In genomic region chr13:113794705-113795655, GRCm38 (mm10) we compare ENCODE assay signal across 8 mouse cellular contexts. TPM values are rescaled to one million over a fixed set of nuclear protein-coding genes. Genes with fewer than 3 reads are reported as not detected.
DNase-seq lines count a peak whose midpoint lies in the region; ATAC-seq and TF ChIP-seq lines count a peak whose summit lies in the region.

No protein-coding gene starts in this region.

- peak; percentile 57 for DNase-seq in MEL (ENCODE audit: low read depth, low spot score)
- peak; percentile 27 for DNase-seq in heart, postnatal 0 days (ENCODE audit: low spot score)
- peak; percentile 11 for DNase-seq in large intestine, adult 2 months (ENCODE audit: low read depth, low spot score)
- peak; percentile 68 for DNase-seq in lung, embryonic 14.5 days
- DNase-seq in urinary bladder, postnatal 36 days (ENCODE audit: low spot score in 2 of 2) = peak; percentile 48 to 51

- TF ChIP-seq EP300 in MEL (IDR thresholded peaks at IDR 0.05; ENCODE audit: low read depth in 1 of 2, low read length in 2 of 2) = no peak
- TF ChIP-seq EP300 in heart, postnatal 0 days (IDR thresholded peaks at IDR 0.05; ENCODE audit: low read depth) = no peak

- ATAC-seq in erythroid progenitor cell, adult 5-6 weeks (replicated peaks; ENCODE audit: low FRiP score, poor library complexity, severe bottlenecking) = peak; percentile 63
- ATAC-seq in heart, postnatal 0 days (ENCODE audit: insufficient read depth, low read depth) = peak; percentile 24
- ATAC-seq in lung, embryonic 14.5 days (ENCODE audit: insufficient read depth) = peak; percentile 37
- ATAC-seq in neural tube, embryonic 15.5 days (ENCODE audit: low FRiP score) = peak; percentile 70

- peak overlapping the region; percentile 84 to 94 for H3K4me3 ChIP-seq in MEL (ENCODE audit: control insufficient read depth in 1 of 2, insufficient read depth in 1 of 2, low read depth in 2 of 2, low read length in 2 of 2)
- peak overlapping the region; percentile 56 for H3K4me3 ChIP-seq in bone marrow, adult 2 months (replicated peaks; ENCODE audit: control insufficient read depth, low read depth, low read length)
- peak overlapping the region; percentile 90 for H3K4me3 ChIP-seq in heart, postnatal 0 days (ENCODE audit: low read depth, low read length)
- H3K4me3 ChIP-seq in lung, embryonic 14.5 days (ENCODE audit: low read depth, low read length) = peak overlapping the region; percentile 79
- peak overlapping the region; percentile 86 for H3K4me3 ChIP-seq in neural tube, embryonic 15.5 days (replicated peaks)

- peak overlapping the region; percentile 69 for H3K4me2 ChIP-seq in heart, postnatal 0 days (ENCODE audit: low read depth, low read length)
- peak overlapping the region; percentile 84 for H3K4me2 ChIP-seq in lung, embryonic 14.5 days
- H3K4me2 ChIP-seq in neural tube, embryonic 15.5 days = peak overlapping the region; percentile 76

- no peaks in the 10 kb centered on the region for H3K27me3 ChIP-seq in MEL (ENCODE audit: control insufficient read depth in 1 of 2, insufficient read depth in 2 of 2, low read length in 2 of 2)
- H3K27me3 ChIP-seq in heart, postnatal 0 days (ENCODE audit: control insufficient read depth, insufficient read depth, low read length) = no peaks in the 10 kb centered on the region
- H3K27me3 ChIP-seq in lung, embryonic 14.5 days (ENCODE audit: insufficient read depth, low read length) = no peaks in the 10 kb centered on the region
- no peaks in the 10 kb centered on the region for H3K27me3 ChIP-seq in neural tube, embryonic 15.5 days (replicated peaks)

- peaks cover 0 to 21% of the 10 kb centered on the region in 2 experiments; a peak in 2 of 4 replicates for H3K36me3 ChIP-seq in MEL (ENCODE audit: control insufficient read depth in 1 of 2, insufficient read depth in 2 of 2, low read length in 2 of 2)
- no peaks in the 10 kb centered on the region for H3K36me3 ChIP-seq in heart, postnatal 0 days (replicated peaks; ENCODE audit: control insufficient read depth, insufficient read depth, low read length)
- no peaks in the 10 kb centered on the region for H3K36me3 ChIP-seq in lung, embryonic 14.5 days (ENCODE audit: insufficient read depth)
- no peaks in the 10 kb centered on the region for H3K36me3 ChIP-seq in neural tube, embryonic 15.5 days

- no peak for TF ChIP-seq RAD21 in MEL (IDR thresholded peaks at IDR 0.05; ENCODE audit: low read depth, low read length)

- TF ChIP-seq POLR2A in MEL (IDR thresholded peaks at IDR 0.05; ENCODE audit: control insufficient read depth in 1 of 2, insufficient read depth in 1 of 2, low read depth in 1 of 2, low read length in 2 of 2, poor library complexity in 1 of 2) = no peak; a peak in 1 of 4 replicates
- TF ChIP-seq POLR2A in bone marrow, adult 2 months (IDR thresholded peaks at IDR 0.05; ENCODE audit: borderline replicate concordance, control insufficient read depth, low read depth, low read length) = no peak

- TF ChIP-seq CTCF in MEL (IDR thresholded peaks at IDR 0.05 in 2 of 3, conservative IDR thresholded peaks at IDR 0.05 in 1 of 3; ENCODE audit: control insufficient read depth in 1 of 3, insufficient read depth in 1 of 3, low read depth in 2 of 3, low read length in 3 of 3, poor library complexity in 1 of 3, severe bottlenecking in 1 of 3) = no peak
- TF ChIP-seq CTCF in bone marrow, adult 2 months (IDR thresholded peaks at IDR 0.05; ENCODE audit: control insufficient read depth, insufficient read depth, low read length) = no peak
- TF ChIP-seq CTCF in heart, postnatal 0 days (IDR thresholded peaks at IDR 0.05; ENCODE audit: low read depth) = no peak
- TF ChIP-seq CTCF in lung, embryonic 14.5 days (IDR thresholded peaks at IDR 0.05; ENCODE audit: low read depth) = no peak

- H3K27ac ChIP-seq in MEL (ENCODE audit: control insufficient read depth, low read depth, low read length) = peak overlapping the region; percentile 76
- peak overlapping the region; percentile 53; the same call in 1 of the 2 replicates for H3K27ac ChIP-seq in bone marrow, adult 2 months (ENCODE audit: control insufficient read depth, insufficient read depth, low read depth, low read length, poor library complexity)
- peak overlapping the region; percentile 86 for H3K27ac ChIP-seq in heart, postnatal 0 days (ENCODE audit: low read depth)
- H3K27ac ChIP-seq in lung, embryonic 14.5 days (ENCODE audit: low read depth) = peak overlapping the region; percentile 92
- H3K27ac ChIP-seq in neural tube, embryonic 15.5 days (replicated peaks) = peak overlapping the region; percentile 96

- 3% methylated on average over 52 of the region's 52 CpGs for WGBS in bone marrow, adult 2 months
- WGBS in heart, postnatal 0 days = 1% methylated on average over 52 of the region's 52 CpGs
- WGBS in large intestine, adult 2 months = 2% methylated on average over 52 of the region's 52 CpGs
- WGBS in lung, embryonic 14.5 days = under 1% methylated on average over 52 of the region's 52 CpGs
- 2% methylated on average over 52 of the region's 52 CpGs for WGBS in neural tube, embryonic 15.5 days

- no peaks in the 10 kb centered on the region for H3K9me3 ChIP-seq in MEL (replicated peaks; ENCODE audit: insufficient read depth, low read length)
- H3K9me3 ChIP-seq in heart, postnatal 0 days (replicated peaks; ENCODE audit: control insufficient read depth, low read length) = no peaks in the 10 kb centered on the region
- no peaks in the 10 kb centered on the region for H3K9me3 ChIP-seq in lung, embryonic 14.5 days (ENCODE audit: low read depth, low read length)
- H3K9me3 ChIP-seq in neural tube, embryonic 15.5 days (replicated peaks) = no peaks in the 10 kb centered on the region

- peak overlapping the region; percentile 84 for H3K9ac ChIP-seq in MEL (ENCODE audit: control insufficient read depth, low read depth, low read length, poor library complexity, severe bottlenecking)
- peak overlapping the region; percentile 82 for H3K9ac ChIP-seq in heart, postnatal 0 days (replicated peaks; ENCODE audit: low read depth, low read length)
- H3K9ac ChIP-seq in lung, embryonic 14.5 days = peak overlapping the region; percentile 93
- H3K9ac ChIP-seq in neural tube, embryonic 15.5 days (replicated peaks) = peak overlapping the region; percentile 95

- H3K79me2 ChIP-seq in MEL (ENCODE audit: control insufficient read depth, insufficient read depth, low read length, poor library complexity) = peaks cover 15% of the 10 kb centered on the region

- peaks cover 2 to 20% of the 10 kb centered on the region in 2 experiments for H3K4me1 ChIP-seq in MEL (ENCODE audit: control insufficient read depth in 1 of 2, insufficient read depth in 2 of 2, low read length in 2 of 2)
- H3K4me1 ChIP-seq in bone marrow, adult 2 months (ENCODE audit: control insufficient read depth, insufficient read depth, low read length) = peaks cover 1% of the 10 kb centered on the region; the same call in 1 of the 2 replicates
- H3K4me1 ChIP-seq in heart, postnatal 0 days (ENCODE audit: control insufficient read depth, insufficient read depth) = peaks cover 14% of the 10 kb centered on the region
- H3K4me1 ChIP-seq in lung, embryonic 14.5 days (ENCODE audit: insufficient read depth) = peaks cover 13% of the 10 kb centered on the region
- peaks cover 24% of the 10 kb centered on the region for H3K4me1 ChIP-seq in neural tube, embryonic 15.5 days

TF ChIP-seq in MEL, 35 proteins besides CTCF, POLR2A, EP300 and RAD21 (continues in another document):
- TF ChIP-seq TAL1 (IDR thresholded peaks at IDR 0.05; ENCODE audit: low read length) (no peak), GATA1 (IDR thresholded peaks at IDR 0.05; ENCODE audit: low read depth, low read length) (no peak), NRF1 (IDR thresholded peaks at IDR 0.05; ENCODE audit: insufficient read depth, low read depth, low read length, poor library complexity, severe bottlenecking) (no peak; the same call in 1 of the 2 replicates), ZMIZ1 (IDR thresholded peaks at IDR 0.05; ENCODE audit: low read depth, low read length) (no peak), POLR2AphosphoS2 (IDR thresholded peaks at IDR 0.05; ENCODE audit: low read length) (no peak), ZKSCAN1 (IDR thresholded peaks at IDR 0.05; ENCODE audit: low read depth, low read length) (no peak), MAX (IDR thresholded peaks at IDR 0.05; ENCODE audit: low read length) (no peak; the same call in 1 of the 2 replicates), BHLHE40 (IDR thresholded peaks at IDR 0.05; ENCODE audit: borderline replicate concordance, low read depth, low read length) (no peak), ETS1 (IDR thresholded peaks at IDR 0.05; ENCODE audit: low read depth, low read length) (no peak), MAZ (IDR thresholded peaks at IDR 0.05; ENCODE audit: low read depth, low read length) (no peak), E2F4 (IDR thresholded peaks at IDR 0.05; ENCODE audit: borderline replicate concordance, low read depth, low read length) (no peak), NELFE (IDR thresholded peaks at IDR 0.05; ENCODE audit: low read depth, low read length) (no peak), USF2 (IDR thresholded peaks at IDR 0.05; ENCODE audit: borderline replicate concordance in 1 of 2, insufficient read depth in 1 of 2, low read depth in 1 of 2, low read length in 2 of 2) (no peak), ZNF384 (IDR thresholded peaks at IDR 0.05; ENCODE audit: low read depth, low read length) (no peak), MYC (IDR thresholded peaks at IDR 0.05; ENCODE audit: low read depth, low read length) (0 out of 2 replicates have a peak, but pooled peaks have one; percentile 21), TCF12 (IDR thresholded peaks at IDR 0.05; ENCODE audit: low read depth, low read length) (no peak), KAT2A (conservative IDR thresholded peaks at IDR 0.05; ENCODE audit: low read depth, low read length) (no peak), JUND (IDR thresholded peaks at IDR 0.05; ENCODE audit: low read depth, low read length) (no peak), CHD1 (IDR thresholded peaks at IDR 0.05; ENCODE audit: low read depth, low read length) (no peak)

RNA-seq across cellular contexts. Expression of gene Arl15, which starts 0.7 kb away (rescaled TPM):
- 3.6 and 4.2 TPM in 2 replicates for total RNA-seq in MEL (2012; rRNA removed)
- polyA plus RNA-seq in MEL (2012; ENCODE audit: insufficient read depth in 1 of 2, insufficient read length in 2 of 2, low read depth in 1 of 2, low replicate concordance in 2 of 2, missing spikeins in 1 of 2) = 1 to 10 TPM in 1 of 2 experiments, not detected in 1; 5.8 TPM
- polyA plus RNA-seq in bone marrow, adult 2 months (2011; ENCODE audit: insufficient read depth, insufficient read length, low replicate concordance, missing spikeins) = 5.2 and 5.4 TPM in 2 replicates
- total RNA-seq in erythroid progenitor cell, adult 5-6 weeks (2015; ENCODE audit: low replicate concordance) = 10.5 and 11.2 TPM in 2 replicates
- 9.4 and 23.5 TPM in 2 replicates for total RNA-seq in erythroid progenitor cell, adult 5-6 weeks (2017; ENCODE audit: low replicate concordance)
- total RNA-seq in heart, postnatal 0 days (2014; rRNA removed; ENCODE audit: low replicate concordance) = 16.5 and 24.4 TPM in 2 replicates
- polyA plus RNA-seq in heart, postnatal 0 days (2015; fragmentation: Nextera tagmentation; extraction: Ambion mirVana) = 3.9 and 4.5 TPM in 2 replicates
- 2.5 and 3.6 TPM in 2 replicates for polyA plus RNA-seq in large intestine, adult 2 months (2012; rRNA removed)
- polyA plus RNA-seq in lung, embryonic 14.5 days (2014; fragmentation: Nextera tagmentation; extraction: Ambion mirVana) = 8.6 and 11.8 TPM in 2 replicates
- polyA plus RNA-seq in neural tube, embryonic 15.5 days (2015; fragmentation: Nextera tagmentation; extraction: Ambion mirVana) = 16.3 and 17.8 TPM in 2 replicates

Comparison
In these comparisons a context has a peak if more than half of its experiments do, and no peak if none do; other contexts are left out.
1. Peak in every context shown above with its lines: DNase-seq, ATAC-seq, H3K4me3 ChIP-seq and H3K27ac ChIP-seq.
2. DNase-seq: peak in every context shown above with its lines; median percentile 68 in lung, embryonic 14.5 days; 57 in MEL; 50 in urinary bladder, postnatal 36 days; 27 in heart, postnatal 0 days; 11 in large intestine, adult 2 months.